Mouse (Mus musculus) forebrain, embryonic 13.5 days (tissue): ENCODE measurements around the gene Chfr. TPM values are rescaled to one million over a fixed set of nuclear protein-coding genes. Genes with fewer than 3 reads are reported as not detected.

Source experiments
- ATAC-seq: fragments of 200-750 bp; cut with Nextera tagmentation; 2 replicates; pipeline ENCODE4 v1.8.0; 2017
- H3K27ac ChIP-seq: fragments of 300-500 bp; sonication (generic); 2 replicates; pipeline ENCODE4 v1.5.1; 2015; ENCODE audit warnings: inconsistent platforms, mild to moderate bottlenecking, moderate library complexity
- H3K27me3 ChIP-seq: fragments of 300-500 bp; sonication (generic); 2 replicates; pipeline ENCODE4 v1.6.1; 2015; ENCODE audit warnings: mild to moderate bottlenecking, inconsistent platforms
- H3K36me3 ChIP-seq: fragments of 300-500 bp; sonication (generic); 2 replicates; pipeline ENCODE4 v1.6.1; 2015; ENCODE audit warnings: mild to moderate bottlenecking, inconsistent platforms; ENCODE audit not compliant: poor library complexity, severe bottlenecking
- H3K4me1 ChIP-seq: fragments of 300-500 bp; sonication (generic); 2 replicates; pipeline ENCODE4 v1.6.1; 2015; ENCODE audit warnings: inconsistent platforms
- H3K4me2 ChIP-seq: fragments of 300-500 bp; sonication (generic); 2 replicates; pipeline ENCODE4 v1.6.1; 2015; ENCODE audit warnings: inconsistent platforms, mild to moderate bottlenecking, moderate library complexity
- H3K4me3 ChIP-seq: fragments of 300-500 bp; sonication (generic); 2 replicates; pipeline ENCODE4 v1.5.1; 2015; ENCODE audit warnings: mild to moderate bottlenecking, inconsistent platforms
- H3K9ac ChIP-seq: fragments of 300-500 bp; sonication (generic); 2 replicates; pipeline ENCODE4 v1.6.1; 2015; ENCODE audit warnings: mild to moderate bottlenecking, inconsistent platforms
- H3K9me3 ChIP-seq: fragments of 300-500 bp; sonication (generic); replicated peaks from 2 replicates; pipeline ENCODE4 v1.6.1; 2016; ENCODE audit warnings: inconsistent platforms
- WGBS: fragments of 180-500 bp; shearing (Covaris S2); methylation state at CpG from one replicate; pipeline ENCODE4 v1.1.7; 2015; 5-methylcytosine and 5-hydroxymethylcytosine counted together
- polyA plus RNA-seq: library from polyadenylated mRNA; unstranded; fragments of >200 nt; fragmentation: Nextera tagmentation; extraction: Ambion mirVana; gene quantifications from 2 replicates; pipeline ENCODE4 v1.2.1, GENCODE M21; 2015

Gene Chfr
- polyA plus RNA-seq, 1 experiment from 2014 or later = 85.5 TPM

GRCm38 (mm10) chr5:110211312-110211711 lies 75.7 kb downstream of the Chfr start:
- no peak overlapping the region for H3K9ac ChIP-seq
- H3K4me1 ChIP-seq = no peaks in the 10 kb centered on the region
- no peak overlapping the region for H3K4me3 ChIP-seq
- ATAC-seq = no peak
- no peaks in the 10 kb centered on the region for H3K27me3 ChIP-seq
- H3K36me3 ChIP-seq = peaks cover 90% of the 10 kb centered on the region
- WGBS = 85% methylated on average over 2 of the region's 2 CpGs
- H3K9me3 ChIP-seq = no peaks in the 10 kb centered on the region
- H3K27ac ChIP-seq = no peak overlapping the region
- no peak overlapping the region for H3K4me2 ChIP-seq

DNA sequence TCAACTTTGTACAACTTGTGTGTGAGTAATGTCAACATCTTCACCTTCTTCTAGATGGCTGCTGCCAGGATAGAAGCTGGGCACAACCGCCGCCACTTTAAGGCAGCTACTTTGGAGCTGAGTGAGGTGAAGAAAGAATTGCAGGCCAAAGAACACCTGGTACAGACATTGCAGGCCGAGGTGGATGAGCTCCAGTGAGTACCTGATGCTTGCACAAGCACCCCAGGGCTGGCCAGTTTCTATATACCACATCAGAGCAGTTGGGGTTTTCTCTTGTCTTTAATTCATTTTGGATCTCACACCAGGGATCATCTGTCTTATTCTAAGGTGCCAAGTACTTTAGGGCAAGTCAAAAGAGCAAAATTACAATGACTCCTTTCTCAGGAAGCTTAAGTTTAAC lies 81.1 kb downstream of the Chfr start:
- H3K27ac ChIP-seq = no peak overlapping the region
- no peak for ATAC-seq
- no peak overlapping the region for H3K4me3 ChIP-seq
- H3K9ac ChIP-seq = no peak overlapping the region
- H3K36me3 ChIP-seq = peaks cover 88% of the 10 kb centered on the region
- WGBS = 95% methylated on average over 3 of the region's 3 CpGs
- H3K27me3 ChIP-seq = no peaks in the 10 kb centered on the region
- H3K9me3 ChIP-seq = no peaks in the 10 kb centered on the region
- no peaks in the 10 kb centered on the region for H3K4me1 ChIP-seq
- no peak overlapping the region for H3K4me2 ChIP-seq

GRCm38 (mm10) chr5:110220331-110220730 lies 84.7 kb downstream of the Chfr start:
- H3K9ac ChIP-seq = no peak overlapping the region
- H3K4me2 ChIP-seq = no peak overlapping the region
- H3K36me3 ChIP-seq = peaks cover 73% of the 10 kb centered on the region
- no peak for ATAC-seq
- no peak overlapping the region for H3K4me3 ChIP-seq
- H3K27ac ChIP-seq = no peak overlapping the region
- no peaks in the 10 kb centered on the region for H3K4me1 ChIP-seq
- no peaks in the 10 kb centered on the region for H3K27me3 ChIP-seq
- 89% methylated on average over 4 of the region's 4 CpGs for WGBS
- H3K9me3 ChIP-seq = no peaks in the 10 kb centered on the region

Other genes with a start within 250 kb of the Chfr start
- gene Gm15446, start 212.4 kb upstream of the Chfr start, polyA plus RNA-seq = 0.66 and 0.84 TPM in 2 replicates
- 24.1 and 29.4 TPM in 2 replicates for gene Zfp932, start 139.3 kb upstream of the Chfr start, polyA plus RNA-seq
- 5.1 and 6.0 TPM in 2 replicates for gene Gm17655, start 63.3 kb upstream of the Chfr start, polyA plus RNA-seq
- gene Gm35315, start 41.4 kb upstream of the Chfr start, polyA plus RNA-seq = 0.88 and 1.1 TPM in 2 replicates
- gene Plcxd1, start 35.9 kb upstream of the Chfr start, polyA plus RNA-seq = 1.6 and 1.8 TPM in 2 replicates
- gene Gtpbp6, start 27.6 kb upstream of the Chfr start, polyA plus RNA-seq = 39.1 and 45.2 TPM in 2 replicates
- gene Zfp605, start 25.8 kb upstream of the Chfr start, polyA plus RNA-seq = 15.5 TPM in 2 replicates
- 18.7 and 20.1 TPM in 2 replicates for gene Golga3, start 40.9 kb downstream of the Chfr start, polyA plus RNA-seq
- gene Ankle2, start 95.2 kb downstream of the Chfr start, polyA plus RNA-seq = 25.4 and 33.2 TPM in 2 replicates
- gene Pgam5, start 134.1 kb downstream of the Chfr start, polyA plus RNA-seq = 89.1 and 97.1 TPM in 2 replicates
- gene Pxmp2, start 150.3 kb downstream of the Chfr start, polyA plus RNA-seq = 8.3 and 10.9 TPM in 2 replicates
- 24.2 and 29.5 TPM in 2 replicates for gene Pole, start 150.5 kb downstream of the Chfr start, polyA plus RNA-seq
- 2.0 and 2.2 TPM in 2 replicates for gene P2rx2, start 207.4 kb downstream of the Chfr start, polyA plus RNA-seq
- gene Lrcol1, start 208.9 kb downstream of the Chfr start, polyA plus RNA-seq = not detected in 2 replicates